Mouse (Mus musculus): Measurements from ENCODE around the gene Efcab2.
"Not testable (repeated sequence)": the region's sequence is repeated elsewhere in the genome, so short reads cannot be mapped to it uniquely, and the experiment has no call there.

The Efcab2 gene

DNA sequence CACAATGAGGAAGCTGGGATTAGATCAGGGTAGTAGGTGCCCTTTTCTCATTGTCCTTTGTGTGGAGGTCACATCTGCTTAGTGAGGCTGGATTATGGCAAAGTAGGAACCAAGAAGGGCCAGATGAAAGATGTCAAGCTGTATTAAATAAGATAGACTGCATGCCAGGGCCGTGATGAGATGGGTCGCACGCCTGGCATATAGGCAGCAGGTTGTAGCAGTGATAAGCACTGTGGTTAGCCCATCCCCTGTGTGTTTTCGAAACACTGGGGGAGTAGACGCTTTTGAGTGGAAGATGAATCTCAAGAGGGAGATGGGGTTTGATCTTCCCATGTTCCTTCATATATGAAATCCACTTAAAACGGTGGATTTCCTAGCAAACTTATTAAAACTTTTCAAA, 3.9 kb upstream of the Efcab2 start:
- DNase-seq (ENCODE audit: extremely low read depth, low read depth) = peak; percentile 46

DNA sequence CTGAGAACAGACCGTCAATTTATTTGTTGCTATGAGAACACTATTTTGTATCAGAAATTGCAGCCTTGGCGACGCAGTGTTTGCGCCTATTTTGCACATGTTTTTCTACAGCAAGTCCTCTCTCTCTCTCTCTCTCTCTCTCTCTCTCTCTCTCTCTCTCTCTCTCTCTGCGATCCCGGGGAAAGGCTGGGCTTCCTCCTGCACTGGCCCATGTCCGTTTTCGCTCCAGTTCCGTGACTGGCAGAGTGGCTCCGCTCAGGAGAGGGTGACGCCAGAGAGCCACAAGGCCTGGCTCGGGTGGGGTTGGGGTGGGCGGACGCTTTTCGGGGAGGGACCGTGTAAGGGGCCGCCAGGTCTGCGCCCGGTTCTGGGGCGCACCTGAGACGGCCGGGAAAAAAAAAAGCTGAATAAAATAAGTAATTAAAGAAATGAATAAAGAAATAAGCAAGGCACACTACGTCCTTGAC, 407 bp upstream of the Efcab2 start:
- peak; percentile 78 for DNase-seq (ENCODE audit: extremely low read depth, low read depth)

DNA sequence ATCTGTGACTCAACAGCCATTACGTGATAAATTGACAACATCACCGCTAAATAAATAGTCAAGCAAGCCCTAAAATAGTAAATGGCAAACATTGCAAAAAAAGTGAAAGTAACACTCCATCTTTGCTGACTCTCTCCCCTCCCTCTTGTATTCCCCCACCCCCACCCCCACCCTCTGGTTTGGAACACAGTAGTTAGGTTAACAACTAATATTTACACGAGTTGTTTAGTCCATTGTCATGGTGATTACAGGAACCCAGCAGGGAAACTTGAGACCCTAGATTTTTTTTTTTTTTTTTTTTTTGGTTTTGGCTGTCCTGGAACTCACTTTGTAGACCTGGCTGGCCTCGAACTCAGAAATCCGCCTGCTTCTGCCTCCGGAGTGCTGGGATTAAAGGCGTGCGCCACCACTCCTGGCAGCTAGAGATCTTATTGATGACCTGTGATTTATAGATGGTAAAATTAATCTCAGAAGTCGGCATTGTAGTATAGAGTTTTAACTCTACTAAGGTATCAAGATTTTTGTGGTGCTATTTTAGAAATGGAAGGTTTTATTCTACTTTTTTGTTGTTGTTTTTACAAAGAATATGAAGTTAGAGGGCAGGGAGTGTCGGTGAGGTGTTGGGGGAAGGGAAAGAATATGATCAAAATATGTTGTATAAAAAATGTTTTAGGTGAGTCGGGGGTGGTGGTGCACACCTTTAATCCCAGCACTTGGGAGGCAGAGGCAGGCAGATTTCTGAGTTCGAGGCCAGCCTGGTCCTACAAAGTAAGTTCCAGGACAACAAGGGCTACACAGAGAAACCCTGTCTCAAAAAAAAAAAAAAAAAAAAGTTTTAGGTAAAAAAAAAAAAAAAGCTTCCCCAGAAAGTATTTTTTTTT, 1.1 kb downstream of the Efcab2 start:
- peak; percentile 39 for DNase-seq (ENCODE audit: extremely low read depth, low read depth)

DNA sequence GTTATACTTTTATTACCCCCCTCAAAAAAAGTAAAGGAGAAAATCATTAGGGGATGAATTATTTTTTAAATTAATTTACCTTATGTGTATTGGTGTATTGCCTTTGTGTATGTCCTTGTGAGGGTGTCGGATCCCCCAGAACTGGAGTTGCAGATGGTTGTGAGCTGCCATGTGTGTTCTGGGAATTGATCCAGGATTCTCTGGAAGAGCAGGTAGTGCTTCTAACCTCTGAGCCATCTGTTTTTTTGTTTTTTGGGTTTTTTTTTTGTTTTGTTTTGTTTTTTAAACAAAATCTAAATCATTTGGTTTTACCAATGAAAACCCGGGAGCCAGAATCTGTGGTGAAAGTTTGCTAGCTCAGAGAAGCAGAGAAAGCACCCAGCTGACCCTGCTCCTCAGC, 1.8 kb downstream of the Efcab2 start:
- no peak for DNase-seq (ENCODE audit: extremely low read depth, low read depth)

DNA sequence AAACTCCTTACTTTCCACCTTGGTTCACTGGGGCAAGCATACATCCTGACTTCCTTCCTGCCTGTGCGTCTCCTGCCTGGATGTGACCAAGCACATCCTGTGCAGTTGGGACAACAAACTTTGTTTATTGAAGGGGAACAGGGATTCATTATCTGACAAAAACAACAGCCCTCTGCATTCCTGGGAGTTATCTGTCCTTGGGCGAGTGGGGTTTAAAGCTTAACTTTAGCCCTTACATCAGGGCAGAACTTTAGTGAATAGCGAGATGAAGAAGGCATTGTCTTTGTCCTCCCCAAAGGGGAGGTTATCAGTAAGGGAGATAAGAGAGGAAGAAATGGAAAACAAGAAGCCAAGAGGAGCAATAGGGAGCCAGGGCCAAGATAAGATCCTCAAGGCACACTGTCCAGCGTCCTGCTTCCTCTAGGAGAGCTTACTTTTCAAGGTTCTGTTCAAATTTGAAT, 3.0 kb downstream of the Efcab2 start:
- DNase-seq (ENCODE audit: extremely low read depth, low read depth) = no peak

DNA sequence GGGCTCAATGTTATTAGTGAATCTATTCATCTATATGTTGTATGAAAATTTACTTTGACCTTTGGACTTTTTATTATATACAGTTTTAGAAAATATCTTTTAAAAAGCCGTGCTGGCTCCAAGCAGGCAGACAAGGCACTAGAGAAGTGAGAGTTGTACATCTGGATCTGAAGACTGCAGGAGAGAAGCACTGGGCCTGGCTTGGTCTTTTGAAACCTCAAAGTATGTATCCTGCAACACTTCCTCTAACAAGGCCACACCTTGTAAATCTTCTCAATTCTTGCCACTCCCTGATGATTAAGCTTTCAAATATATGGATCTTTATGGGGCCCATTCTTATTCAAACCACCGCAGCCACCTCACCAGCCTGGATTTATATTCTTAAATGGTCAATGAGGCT, 7.5 kb downstream of the Efcab2 start:
- not testable (repeated sequence) for DNase-seq (ENCODE audit: extremely low read depth, low read depth)

DNA sequence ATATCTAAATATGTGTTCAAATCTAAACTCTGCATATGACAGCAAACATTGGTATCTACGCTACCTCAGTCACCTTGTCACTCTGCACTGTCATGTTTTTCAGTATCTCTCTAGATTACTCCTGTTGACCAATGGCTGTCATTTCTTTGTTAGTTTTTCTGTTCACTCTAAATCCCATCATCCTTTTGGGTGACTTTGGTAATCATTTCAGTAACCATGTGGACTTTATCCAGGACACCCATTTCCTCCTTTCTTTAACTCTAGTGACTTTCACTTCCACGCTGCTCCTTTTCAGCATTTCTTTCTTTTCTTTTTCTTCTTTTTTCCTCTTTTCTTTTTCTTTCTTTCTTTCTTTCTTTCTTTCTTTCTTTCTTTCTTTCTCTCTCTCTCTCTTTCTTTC, 13.7 kb downstream of the Efcab2 start:
- DNase-seq (ENCODE audit: extremely low read depth, low read depth) = no peak

DNA sequence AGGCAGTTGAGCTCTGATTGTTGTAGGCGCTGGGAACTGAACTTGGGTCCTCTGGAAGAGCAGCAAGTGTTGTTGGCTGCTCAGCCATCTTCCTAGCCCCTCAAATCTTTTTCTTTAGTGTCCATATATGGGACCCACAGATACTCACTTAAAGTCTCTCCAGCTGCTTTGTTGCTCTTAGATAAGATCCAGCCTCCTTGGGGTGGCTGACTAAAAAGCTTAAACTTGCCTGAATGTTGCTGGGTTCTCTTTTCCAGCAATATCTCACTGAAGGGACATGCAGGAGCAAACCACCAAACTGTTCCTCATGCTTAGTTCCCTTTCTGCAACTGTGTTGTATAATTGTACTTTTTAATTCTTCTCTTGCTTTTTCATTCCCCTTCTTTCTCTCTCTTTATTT, 17.8 kb downstream of the Efcab2 start:
- peak; percentile 42 for DNase-seq (ENCODE audit: extremely low read depth, low read depth)

DNA sequence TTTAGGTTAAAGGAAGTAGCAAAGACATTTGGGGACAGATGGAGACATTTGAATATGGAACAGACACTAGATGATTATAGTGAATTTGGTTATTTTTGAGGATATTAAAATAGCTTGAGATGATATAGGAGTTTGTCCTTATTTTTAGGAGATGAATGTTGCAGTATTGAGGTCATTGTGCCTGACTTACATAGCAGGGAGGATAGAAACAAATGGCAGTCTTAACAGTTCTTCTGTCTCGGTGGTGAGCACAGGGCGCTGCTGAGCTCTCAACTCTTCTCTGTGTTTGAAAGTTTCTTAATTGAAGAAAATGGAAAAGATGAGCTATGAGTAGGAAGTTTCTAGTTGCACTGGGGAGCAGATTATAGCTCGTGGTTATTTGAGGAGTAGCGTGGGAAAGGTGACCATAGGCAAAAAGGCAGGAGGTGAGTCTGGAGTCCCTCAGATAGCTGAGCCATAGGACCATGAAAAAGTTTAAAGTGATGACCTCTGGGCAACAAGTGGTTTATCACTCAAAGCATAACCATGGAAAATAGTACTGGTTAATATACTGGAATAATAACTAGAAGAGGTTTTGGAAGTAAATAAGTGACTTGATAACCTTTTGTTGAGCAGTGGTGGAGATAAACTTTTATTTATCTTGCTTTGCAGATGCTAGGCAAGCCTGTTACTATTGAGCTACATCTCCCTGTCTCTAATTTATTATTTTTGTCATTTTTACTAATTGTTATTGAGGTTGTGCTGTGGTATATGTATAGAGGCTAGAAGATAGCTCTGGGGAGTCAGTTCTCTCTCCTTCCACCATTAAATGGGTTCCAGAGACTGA, 25.9 kb downstream of the Efcab2 start:
- no peak for DNase-seq (ENCODE audit: extremely low read depth, low read depth)

DNA sequence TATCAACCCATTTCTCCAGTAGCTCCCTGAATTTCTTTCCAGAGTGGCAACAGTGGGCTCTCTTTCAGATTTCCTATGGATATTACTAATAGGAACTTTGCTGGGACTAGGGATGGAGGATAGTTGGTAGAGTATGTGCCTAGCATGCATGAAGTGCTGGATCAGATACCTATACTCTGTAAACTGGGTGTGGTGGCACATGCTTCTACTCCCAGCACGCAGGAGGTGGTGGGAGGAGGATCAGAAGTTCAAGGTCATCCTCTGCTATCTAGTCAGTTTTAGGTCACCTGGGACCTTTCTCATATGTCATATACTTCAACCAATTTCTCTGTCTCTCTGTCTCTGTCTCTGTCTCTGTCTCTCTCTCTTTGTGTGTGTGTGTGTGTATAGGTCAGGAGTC, 27.7 kb downstream of the Efcab2 start:
- no peak for DNase-seq (ENCODE audit: extremely low read depth, low read depth)

DNA sequence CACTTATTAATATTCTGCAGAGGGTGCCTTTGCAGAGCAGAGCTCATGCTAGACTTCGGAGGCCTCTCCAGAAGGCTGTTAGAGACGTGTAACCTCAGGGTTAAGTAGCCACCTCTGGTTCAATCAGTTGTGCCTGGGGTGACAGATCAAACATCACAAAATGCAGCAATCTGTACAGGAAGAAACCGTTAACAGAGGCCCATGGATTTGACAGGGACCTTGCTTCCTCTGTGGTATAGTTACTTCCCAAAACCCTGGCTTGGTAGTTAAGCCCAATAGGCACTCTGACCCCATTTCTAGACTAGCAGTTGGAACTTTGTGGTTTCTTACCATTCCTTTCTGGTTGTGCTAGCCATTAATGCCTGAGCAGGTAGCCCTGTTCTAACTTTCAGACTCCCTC, 38.5 kb downstream of the Efcab2 start:
- no peak for DNase-seq (ENCODE audit: extremely low read depth, low read depth)

DNA sequence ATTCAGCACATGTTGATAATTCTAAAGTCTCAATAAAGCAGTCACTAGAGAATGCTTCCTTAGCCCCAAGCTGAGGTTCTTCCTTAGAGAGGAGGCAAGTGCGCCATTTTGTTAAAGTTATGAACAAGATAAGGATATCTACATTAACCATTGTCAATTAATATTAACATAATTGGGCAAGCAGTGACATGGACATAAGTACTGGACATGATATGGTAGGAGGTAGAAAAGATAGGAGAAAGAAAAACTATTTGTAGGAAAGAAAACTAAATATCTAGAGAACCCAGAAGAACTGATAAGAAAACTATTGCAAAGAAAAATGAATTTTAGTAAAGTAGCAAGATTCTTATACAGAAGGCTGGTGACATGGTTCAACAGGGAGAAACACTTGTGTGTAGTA, 41.2 kb downstream of the Efcab2 start:
- no peak for DNase-seq (ENCODE audit: extremely low read depth, low read depth)

DNA sequence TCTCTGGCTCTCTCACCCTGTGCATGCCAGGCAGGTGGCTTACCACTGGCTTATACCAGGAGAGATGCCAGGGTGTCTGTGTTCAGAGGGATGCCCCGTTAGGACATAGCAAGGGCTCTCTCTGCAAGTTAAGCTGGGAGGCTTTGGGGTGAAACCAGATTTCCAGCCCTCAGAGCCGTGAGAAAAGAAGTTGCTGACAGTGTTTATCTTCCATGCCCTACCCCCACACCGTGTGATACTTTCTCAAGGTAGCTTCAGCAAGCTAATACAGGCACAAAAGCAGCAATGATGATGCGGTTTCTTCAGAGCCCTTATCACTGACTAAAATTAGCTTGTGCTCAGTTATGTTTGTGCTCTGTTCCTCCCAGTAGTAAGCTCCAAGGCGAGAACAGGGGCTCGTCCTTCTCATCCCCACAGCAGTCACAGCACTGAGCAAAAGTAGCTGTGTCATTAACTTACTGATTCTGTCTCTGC, 42.4 kb downstream of the Efcab2 start:
- peak; percentile 89 for DNase-seq (ENCODE audit: extremely low read depth, low read depth)

DNA sequence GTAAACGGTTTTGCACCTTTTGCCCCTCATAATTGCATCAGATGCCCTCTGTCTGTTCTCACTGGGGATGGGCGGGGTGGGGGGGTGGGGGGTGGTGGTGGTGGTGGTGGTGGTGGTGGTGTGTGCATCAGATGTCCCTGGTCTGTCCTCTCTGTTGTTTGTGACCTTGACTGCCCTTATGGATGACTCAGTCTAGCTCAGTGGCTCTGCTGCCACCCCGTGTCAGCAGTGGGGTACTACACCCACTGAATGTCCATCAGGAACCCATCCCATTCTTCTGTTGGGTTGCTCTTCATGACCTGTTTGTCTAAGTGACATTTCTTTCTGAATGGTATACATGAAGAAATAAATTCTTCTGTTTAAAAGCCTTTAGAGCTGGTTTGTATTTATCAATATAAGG, 43.3 kb downstream of the Efcab2 start:
- DNase-seq (ENCODE audit: extremely low read depth, low read depth) = peak; percentile 67

DNA sequence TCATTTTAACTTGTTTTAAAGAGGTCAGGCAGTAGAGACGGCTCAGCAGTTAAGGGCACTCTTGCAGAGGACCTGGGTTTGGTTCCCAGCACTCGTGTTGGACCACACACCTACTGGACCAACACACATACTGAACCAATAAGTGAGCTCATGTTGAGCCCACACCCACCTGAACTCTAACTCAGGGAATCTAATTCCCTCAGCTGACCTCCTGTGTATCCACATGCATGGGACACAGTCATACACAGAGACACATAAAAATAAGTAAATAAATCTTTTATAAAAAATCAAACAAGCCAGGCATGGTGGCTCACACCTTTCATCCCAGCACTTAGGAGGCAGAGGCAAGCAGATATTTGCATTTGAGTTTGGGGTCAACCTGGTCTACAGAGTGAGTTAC, 44.0 kb downstream of the Efcab2 start:
- no peak for DNase-seq (ENCODE audit: extremely low read depth, low read depth)

DNA sequence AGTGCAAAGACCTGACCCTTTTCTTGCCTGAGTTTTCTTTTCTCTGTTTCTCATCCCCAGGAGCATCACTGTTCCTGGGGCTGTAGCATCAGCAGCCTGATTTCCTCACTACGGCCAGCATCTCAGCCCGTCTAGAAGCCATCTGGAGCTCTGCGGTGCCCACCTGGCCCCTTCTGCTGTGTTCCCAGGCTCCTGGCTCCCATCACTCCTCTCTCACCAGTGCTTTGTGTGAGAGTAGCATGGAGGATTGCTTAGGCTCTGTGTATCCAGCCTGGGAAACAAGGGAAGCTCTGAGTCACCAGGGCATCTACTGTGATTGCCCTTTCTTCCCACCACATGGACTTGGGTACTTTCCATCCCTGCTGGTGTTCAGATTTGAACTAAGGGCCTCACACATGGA, 48.2 kb downstream of the Efcab2 start:
- no peak for DNase-seq (ENCODE audit: extremely low read depth, low read depth)

DNA sequence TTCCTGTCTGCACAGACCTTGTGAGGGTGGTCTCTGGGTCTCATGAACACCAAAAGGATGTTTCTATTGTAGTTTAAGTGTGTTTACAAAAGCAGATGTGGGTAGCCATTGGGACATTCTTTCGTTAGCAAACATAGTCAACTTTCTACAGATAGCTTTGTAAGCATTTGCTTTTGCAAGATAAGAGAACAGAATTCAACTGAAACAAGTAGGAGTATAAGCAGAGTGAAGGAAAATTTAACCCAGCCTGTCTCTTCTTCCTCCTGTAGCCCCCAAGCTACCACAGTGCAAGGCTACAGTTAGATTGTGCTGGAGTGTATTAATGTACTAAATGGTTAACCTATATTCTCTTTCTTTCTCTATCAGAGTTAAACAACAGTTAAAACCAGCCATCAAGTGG, 49.2 kb downstream of the Efcab2 start:
- no peak for DNase-seq (ENCODE audit: extremely low read depth, low read depth)

DNA sequence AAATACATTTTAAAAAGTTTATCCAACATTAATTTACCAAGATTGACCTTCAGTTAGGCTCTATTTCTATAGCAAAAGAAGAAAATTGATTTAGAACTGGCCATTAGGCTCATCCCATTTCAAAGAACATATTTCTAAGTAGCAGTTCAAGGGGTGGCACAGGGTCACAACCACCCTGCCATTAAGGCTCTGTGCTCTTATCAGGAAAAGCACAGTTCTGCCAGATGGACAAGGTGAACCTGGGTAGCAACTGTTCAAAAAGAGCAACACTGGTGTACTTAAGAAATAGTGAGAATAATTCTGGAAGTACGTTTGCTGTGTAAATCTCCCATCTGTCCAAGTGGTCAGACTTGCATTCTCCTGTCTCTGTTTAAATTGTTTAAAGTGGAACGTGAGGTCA, 52.1 kb downstream of the Efcab2 start:
- no peak for DNase-seq (ENCODE audit: extremely low read depth, low read depth)

DNA sequence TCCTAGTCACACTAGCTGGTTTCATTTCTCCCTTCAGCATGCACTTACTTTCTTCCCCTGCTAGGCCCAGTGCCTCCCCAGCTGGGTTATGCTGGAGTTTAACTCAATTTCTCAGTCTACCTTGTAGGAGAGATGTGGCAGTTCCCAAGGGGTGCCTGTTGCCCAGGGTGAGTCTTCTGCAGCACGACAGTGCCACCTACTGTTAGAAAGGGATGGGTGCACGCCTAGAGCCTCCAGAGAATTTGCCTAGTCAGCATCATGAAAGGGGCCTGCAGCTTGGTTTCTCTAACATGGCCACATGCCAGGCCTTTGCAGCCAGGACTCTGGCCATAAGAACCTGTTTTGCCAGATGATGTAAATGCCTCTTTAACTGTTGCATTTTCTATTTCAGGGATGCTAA, 57.8 kb downstream of the Efcab2 start:
- DNase-seq (ENCODE audit: extremely low read depth, low read depth) = peak; percentile 53

DNA sequence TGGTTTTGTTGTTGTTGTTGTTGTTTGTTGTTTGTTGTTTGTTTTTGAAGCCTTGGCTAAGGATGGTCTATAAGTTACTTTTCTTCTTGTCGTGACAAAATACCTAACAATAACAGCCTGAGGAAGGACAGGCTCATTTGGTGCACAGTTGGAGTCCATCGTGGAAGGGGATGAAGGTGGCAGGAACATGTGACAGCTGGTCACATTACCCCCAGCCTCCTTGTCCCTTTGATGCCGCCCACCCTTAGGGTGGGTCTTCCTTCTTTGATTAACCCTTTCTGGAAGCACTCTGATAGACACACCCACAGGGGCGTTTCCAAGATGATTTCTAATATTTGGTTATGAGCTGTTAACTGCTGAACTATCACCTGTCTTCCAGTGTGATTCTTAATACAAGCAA, 58.3 kb downstream of the Efcab2 start:
- DNase-seq (ENCODE audit: extremely low read depth, low read depth) = no peak

DNA sequence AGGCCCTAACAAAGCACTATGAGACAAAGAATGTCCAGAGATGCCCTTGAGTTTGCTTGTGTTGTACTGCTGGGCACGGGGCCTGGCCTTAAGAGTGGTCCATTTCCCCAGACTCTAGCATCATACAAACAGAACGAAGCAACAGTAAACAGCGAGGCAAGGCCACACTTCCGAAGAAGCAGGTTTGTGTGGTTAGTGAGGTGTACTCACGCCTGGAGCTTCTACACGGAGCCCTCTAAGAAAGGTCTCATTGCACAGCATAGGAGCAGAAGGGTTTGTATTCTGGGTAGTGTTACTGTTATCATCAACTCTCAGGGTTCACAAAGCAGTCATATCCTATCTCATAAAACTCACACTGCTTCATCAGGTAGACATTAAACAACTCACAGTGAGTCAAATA, 61.7 kb downstream of the Efcab2 start:
- no peak for DNase-seq (ENCODE audit: extremely low read depth, low read depth)

DNA sequence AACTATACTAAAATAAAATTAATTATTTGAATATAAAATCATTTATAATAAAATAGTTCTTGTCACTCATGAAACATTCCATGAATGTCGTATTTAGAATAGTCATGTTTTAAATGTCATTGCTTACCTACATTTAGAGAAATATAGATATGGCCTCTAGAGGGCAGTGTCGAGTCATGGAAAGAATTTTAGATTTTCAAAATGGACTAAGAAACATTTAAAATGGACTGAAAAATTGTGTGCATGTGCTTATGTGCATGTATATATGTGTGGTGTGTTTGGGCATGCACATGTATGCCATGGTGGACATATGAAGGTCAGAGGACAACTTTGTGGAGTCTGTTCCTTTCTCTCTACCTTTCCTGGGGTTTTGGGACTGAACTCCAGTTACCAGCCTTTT, 62.4 kb downstream of the Efcab2 start:
- no peak for DNase-seq (ENCODE audit: extremely low read depth, low read depth)

All from MEL-GATA-1-ER (cell line).